Mouse (Mus musculus): ENCODE measurements around the gene 9530002B09Rik.

9530002B09Rik gene

GRCm38 (mm10) chr4:122688975-122689374, at the start of gene 9530002B09Rik:
TSS of gene 9530002B09Rik (plus strand) at chr4:122689275.
- DNase-seq, result no peak

Measured in right cerebral cortex, postnatal 14 days (tissue).